Mouse (Mus musculus) left cerebral cortex, adult 18-20 months (tissue): ENCODE results near the gene Hormad2. TPM values are rescaled to one million over a fixed set of nuclear protein-coding genes. Genes with fewer than 3 reads are reported as not detected.
A peak's percentile ranks its signal among the peaks of the same experiment; 100 is the strongest.

Experiments
- DNase-seq, 2 experiments: peaks; one replicate each; pipeline ENCODE4 v3.0.0; 2021 to 2022; ENCODE audit warnings: low spot score in 2 of 2, mixed read lengths in 1 of 2
- total RNA-seq, 2 experiments: library from RNA; stranded (reverse); gene quantifications; 2 replicates each; pipeline ENCODE4 v1.2.3; 2021

Gene Hormad2
- total RNA-seq, 2 experiments from 2014 or later, result not detected

GRCm38 (mm10) chr11:4451116-4451515 is 10.2 kb upstream of the Hormad2 start:
- peak; percentile 54 to 67 for DNase-seq

GRCm38 (mm10) chr11:4446195-4446868 is 5.4 kb upstream of the Hormad2 start:
- no peak for DNase-seq

DNA sequence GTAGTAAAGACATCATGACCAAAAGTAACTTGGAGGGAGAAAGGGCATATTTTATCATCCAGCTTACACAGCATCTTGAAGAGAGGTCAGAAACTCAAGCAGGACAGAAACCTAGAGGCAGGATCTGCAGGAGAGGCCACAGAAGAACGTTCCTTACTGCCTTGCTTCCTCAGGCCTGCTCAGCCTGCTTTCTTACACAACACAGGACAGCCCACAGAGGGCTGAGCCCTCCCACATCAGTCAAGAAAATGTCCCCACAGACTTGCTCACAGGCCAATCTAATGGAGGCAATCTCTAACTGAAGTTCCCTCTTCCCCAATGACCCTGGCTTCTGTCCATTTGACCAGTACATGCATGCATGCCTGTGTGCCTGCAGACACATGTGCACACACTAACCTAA is 1.4 kb upstream of the Hormad2 start:
- DNase-seq, result no peak

- DNase-seq, result no peak
Measured at GRCm38 (mm10) chr11:4438211-4438610, 2.7 kb downstream of the Hormad2 start.

DNA sequence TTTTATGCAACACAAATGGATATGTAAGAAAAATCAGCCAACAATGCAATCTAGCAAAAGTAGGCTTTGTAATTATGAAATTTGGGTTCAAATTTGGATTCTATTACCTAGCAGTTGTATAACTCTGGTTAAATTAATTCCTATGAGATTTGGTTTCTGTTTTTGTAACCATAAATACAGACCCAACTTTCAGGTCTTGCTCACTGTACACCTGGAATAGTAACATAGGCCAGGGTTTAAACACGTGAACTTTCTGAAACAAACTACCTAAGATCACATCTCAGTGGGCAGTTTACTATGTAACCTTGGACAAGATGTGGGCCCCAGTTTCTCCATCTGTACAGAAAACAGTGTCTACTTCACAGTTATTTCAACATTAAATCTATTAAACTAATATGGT is 3.6 kb downstream of the Hormad2 start:
- no peak for DNase-seq

GRCm38 (mm10) chr11:4436631-4437030 is 4.3 kb downstream of the Hormad2 start:
- no peak for DNase-seq

- DNase-seq, result no peak
Measured at GRCm38 (mm10) chr11:4434461-4434860, 6.4 kb downstream of the Hormad2 start.

DNA sequence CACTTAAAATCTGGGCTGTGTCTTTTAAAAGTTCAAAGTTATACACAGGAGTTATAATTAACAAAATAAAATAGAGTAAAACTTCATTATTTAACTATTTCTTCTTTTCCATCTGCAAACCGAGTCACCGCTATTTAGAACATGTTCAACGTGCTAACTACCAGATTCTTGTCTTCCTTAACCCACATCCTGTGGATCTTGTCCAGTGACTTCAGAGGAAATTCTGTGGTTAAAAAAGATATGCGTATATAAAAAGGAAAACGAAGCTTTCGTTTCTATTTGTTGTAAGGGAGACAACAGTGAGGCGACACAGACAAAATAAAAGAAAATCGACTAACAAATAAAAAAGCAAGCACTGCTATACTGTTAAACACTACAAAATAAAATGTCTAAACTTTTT is 17.1 kb downstream of the Hormad2 start:
- DNase-seq, result no peak

GRCm38 (mm10) chr11:4422494-4423425 is 18.1 kb downstream of the Hormad2 start:
- DNase-seq, result no peak

DNA sequence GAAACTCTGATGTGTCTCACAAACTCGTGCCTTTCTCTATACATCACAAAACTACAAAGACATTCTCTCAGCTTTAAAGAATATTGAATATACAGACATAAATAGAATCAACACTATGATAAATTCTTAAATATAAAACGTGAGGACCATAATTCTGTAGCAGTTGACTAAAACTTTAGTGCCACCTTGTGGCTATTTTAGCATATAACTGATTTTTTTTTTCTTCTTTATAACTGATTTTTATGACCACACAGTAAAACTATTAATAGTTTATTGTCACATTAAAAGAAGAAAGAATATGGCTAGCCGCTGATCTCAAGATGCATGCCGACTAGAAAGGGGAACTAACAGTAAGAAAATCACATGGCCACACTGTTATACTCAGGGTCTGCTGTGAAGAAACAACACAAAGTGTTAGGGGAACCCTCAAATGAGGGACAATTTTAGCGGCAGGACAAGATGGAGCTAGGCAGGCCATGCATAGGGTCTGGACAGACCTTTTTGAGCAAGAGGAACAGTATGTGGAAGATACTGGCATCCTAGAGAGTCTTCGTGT is 18.9 kb downstream of the Hormad2 start:
- no peak for DNase-seq

DNA sequence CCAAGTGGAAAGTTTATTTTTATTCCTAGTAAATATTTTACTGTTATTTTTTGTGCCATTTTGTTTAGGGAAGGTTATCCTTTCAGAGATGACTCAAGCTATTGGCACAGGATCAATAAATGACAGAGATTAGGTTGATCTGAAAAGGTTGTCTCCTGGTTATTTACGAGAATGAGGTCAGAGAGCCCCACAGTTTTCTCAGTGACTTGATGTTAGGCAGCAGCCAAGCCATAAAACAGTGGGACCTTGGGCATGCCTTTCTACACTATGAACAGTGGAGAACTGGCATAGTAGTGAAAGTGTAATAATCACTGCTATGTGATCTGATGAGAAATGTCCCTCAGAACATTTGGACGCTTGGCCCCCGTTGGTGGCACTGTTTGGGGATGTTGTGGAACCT is 22.9 kb downstream of the Hormad2 start:
- DNase-seq, result no peak

GRCm38 (mm10) chr11:4412294-4412693 is 28.6 kb downstream of the Hormad2 start:
- DNase-seq, result no peak

GRCm38 (mm10) chr11:4404277-4404676 is 36.6 kb downstream of the Hormad2 start:
- DNase-seq, result no peak

GRCm38 (mm10) chr11:4403381-4403780 is 37.5 kb downstream of the Hormad2 start:
- no peak for DNase-seq

DNA sequence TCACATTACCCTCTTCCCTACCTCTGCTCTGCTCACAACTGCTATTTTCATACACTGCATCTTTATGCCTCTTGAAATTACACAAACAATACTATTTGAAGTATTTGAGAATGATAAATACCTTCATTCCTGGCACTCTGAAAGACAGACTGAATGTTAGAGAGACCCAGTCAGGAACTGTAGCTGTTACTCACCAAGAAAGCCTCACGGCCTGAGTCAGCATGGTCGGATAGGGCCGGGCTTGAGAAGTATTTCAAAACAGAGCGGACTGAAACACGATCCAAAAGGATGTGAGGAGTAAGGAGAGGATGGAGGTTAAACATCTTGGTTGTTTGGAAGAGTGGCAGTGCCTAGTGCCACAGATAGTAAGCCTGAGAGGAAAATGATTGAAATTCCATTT is 39.7 kb downstream of the Hormad2 start:
- no peak for DNase-seq

GRCm38 (mm10) chr11:4394226-4394625 is 46.7 kb downstream of the Hormad2 start:
- no peak for DNase-seq

DNA sequence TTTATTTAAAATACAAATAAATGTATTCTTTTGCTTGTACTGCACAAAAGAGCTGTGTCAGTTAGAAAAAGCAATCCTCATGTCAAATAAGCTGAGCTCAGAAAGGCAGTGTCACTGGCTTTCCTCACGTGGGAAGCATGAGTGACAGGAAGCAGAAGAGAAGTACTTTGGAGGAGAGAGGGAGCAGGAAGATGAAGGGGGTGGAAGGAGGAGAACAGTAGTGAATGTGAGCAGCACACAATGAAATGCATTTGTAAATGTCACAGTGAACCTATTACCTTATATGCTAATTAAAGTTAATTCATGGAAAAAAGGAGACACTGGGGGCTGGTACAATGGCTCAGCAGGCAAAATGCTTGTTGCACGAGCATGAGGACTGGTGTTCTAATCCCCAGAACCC is 52.9 kb downstream of the Hormad2 start:
- no peak for DNase-seq

- DNase-seq, result no peak
Measured at GRCm38 (mm10) chr11:4382321-4382720, 58.6 kb downstream of the Hormad2 start.

GRCm38 (mm10) chr11:4379857-4380256 is 61.0 kb downstream of the Hormad2 start:
- DNase-seq, result no peak

- DNase-seq, result no peak
Measured at GRCm38 (mm10) chr11:4366389-4366788, 74.5 kb downstream of the Hormad2 start.

DNA sequence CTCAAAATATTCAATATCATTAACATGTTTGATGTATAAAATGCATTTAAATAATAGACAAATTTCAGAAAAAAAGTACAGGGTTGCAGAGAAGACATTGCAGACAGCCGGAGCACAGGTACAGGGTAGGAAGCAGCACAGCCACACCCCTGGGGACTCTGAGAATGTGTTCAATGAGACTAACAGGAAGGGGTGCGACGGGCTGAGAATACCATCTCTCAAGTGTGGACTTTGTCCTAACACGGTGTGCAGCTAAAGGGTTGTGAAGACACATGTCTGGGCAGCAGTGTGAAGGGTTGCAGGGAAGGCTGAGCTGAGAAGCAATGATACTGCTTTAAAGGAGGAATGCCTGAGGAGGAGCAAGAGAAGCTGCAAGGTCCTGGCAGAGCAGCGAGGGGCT is 85.5 kb downstream of the Hormad2 start:
- DNase-seq, result no peak

GRCm38 (mm10) chr11:4352637-4353036 is 88.3 kb downstream of the Hormad2 start:
- DNase-seq, result no peak
